Mouse (Mus musculus) fat pad, adult 2 months (tissue): ENCODE data around the gene 1700088E04Rik.
A peak's percentile ranks its signal among the peaks of the same experiment; 100 is the strongest.

ENCODE experiments used
- DNase-seq: peaks from one replicate; pipeline ENCODE4 v3.0.0-alpha.2; 2011; ENCODE audit warnings: low read depth, low spot score; ENCODE audit errors: extremely low read depth

1700088E04Rik gene

DNA sequence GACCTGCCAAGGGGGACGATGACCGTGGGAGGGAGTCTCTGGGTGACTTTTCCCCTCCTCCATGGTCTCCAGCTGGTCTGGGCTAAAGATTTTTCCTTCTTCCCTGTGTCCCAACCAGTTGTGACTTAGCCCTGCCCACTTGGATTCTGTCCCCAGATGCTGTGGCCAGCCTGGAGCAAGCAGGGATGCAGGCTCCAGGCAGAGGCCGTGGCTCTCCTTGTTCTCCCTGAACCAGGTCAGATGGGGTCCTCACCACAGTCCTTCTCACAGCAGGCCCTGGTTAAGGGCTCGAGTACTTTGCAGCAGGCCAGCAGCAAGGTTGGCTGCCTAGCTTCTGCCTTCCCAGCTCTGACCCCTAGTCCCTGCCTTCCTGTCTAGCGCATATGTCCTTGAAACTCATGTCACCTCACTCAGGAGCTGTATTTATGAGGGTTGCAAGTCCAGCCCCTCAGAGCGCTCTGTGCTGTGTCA, 7.8 kb downstream of the 1700088E04Rik start:
- no peak for DNase-seq

DNA sequence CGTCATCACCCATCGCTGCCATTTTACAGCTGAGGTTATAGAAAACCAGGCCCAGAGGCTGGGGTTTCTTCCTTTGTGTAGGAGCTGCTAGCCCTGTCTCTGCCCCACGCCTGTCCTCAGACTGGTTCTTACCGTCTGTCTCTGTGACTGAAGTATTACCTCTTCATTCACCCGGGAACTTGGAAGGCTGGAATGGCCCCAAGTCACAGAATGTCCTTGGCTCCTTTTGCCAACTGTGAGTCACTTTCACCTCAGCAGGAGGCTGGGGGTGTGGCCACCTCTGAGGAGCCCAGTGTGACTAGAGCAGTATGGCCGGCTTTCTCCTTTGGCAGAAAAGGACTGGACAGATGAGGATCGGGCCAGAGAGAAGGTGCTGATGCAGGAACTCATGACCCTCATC, 9.6 kb downstream of the 1700088E04Rik start:
- peak; percentile 74 for DNase-seq

DNA sequence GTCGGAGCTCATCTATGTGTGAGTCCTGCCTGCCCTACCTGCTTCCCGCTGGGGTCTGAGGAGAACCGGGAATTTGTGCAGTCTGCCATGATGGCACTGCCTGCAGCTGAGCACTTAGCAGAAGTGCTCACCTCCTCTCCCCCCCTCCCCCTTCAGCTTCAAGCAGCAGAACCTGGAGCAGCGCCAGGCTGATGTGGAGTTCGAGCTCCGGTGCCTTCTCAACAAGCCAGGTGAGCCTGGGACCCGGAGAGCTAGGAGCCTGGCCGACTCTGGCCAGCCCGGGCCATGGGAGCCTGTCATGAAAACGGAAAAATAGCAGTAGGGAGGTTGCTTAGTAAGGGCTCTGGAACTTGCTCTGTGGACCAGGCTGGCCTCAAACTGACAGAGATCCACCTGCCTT, 10.3 kb downstream of the 1700088E04Rik start:
- DNase-seq = no peak

DNA sequence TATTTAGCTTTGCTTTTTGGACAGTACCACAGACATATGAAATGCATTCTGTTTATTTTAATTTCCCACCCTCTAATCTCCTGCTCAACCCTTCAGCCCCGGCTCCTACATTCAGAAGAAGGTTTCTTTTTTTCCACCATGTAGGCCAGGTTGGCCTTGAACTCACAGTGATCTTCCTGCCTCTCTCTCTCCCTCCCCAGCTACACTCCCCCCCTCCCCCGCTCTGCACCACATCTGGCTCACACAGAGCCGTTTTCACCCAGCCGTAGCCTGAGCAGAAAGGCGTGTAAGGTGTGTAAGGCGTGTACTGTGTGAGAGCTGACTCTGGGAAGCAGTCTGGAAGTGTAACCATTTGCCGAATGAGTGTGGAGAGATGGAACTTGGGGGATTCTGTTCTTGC, 11.7 kb downstream of the 1700088E04Rik start:
- no peak for DNase-seq

DNA sequence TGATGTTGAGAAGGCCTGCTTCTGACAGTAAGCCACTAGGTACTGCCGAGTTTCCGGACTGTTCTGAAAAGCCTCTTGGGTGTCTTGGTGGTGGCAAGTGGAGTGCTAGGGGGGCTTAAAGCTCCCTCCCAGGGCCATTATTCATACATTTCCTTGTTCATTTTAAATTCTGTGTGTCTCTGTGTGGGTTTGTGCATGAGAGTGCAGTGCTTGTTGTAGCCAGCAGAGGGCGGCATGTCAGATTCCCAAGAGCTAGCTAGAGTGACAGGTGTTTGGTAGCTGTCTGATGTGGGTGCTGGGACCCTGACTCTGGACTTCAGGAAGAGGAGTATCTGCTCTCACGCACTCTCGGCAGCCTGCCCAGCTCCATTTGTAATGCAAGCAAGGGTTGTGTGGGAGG, 12.8 kb downstream of the 1700088E04Rik start:
- DNase-seq = no peak

DNA sequence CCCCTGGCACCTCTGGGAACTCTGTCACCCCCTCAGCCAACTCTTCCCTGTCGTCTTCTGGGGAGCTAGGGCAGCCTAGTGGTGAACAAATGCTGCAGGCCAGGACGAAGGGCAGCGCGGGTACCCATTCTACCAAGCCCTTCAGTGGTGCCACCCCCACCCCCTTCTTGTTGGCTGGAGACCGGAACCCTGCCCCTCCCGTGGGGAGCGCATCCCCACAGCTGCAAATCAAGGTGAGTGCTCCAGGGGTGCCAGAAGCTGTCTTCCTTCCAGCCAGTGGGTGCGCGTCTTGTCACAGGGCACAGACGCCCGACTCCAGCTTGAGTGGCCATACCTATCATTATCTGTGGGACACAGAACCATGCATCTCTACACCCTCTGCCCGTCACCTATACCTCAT, 14.0 kb downstream of the 1700088E04Rik start:
- no peak for DNase-seq

DNA sequence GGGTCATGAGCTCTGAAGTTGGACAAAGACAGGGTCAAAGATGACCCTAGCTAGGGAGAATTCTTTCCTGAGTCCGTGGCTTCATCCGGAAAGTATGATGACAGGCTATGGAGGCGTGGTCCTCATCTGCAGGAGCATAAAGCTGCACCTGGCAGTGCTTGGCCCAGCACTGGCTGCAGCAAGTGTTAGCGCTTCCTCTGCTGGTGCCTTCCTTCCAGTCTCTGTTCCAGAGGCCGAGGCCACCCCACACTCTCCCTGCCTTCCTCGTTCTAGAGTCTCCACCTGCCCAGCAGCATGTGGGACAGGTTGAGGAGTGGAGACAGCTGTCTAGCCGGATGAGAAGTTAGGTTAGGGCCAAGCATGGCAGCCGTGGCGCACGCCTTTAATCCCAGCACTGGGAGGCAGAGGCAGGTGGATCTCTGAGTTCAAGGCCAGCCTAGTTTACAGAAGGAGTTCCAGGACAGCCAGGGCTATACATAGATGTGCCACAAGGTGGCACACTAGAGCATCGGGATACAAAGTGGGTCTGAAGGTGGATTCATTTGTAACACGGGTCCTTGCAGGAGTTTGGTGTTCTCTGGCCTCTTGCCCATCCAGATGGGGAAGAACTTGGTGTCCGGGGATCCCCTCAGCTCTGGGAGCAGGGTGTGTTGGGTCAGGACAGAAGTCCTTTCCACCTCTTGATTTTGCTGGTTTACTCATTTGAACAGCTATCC, 14.7 kb downstream of the 1700088E04Rik start:
- no peak for DNase-seq

DNA sequence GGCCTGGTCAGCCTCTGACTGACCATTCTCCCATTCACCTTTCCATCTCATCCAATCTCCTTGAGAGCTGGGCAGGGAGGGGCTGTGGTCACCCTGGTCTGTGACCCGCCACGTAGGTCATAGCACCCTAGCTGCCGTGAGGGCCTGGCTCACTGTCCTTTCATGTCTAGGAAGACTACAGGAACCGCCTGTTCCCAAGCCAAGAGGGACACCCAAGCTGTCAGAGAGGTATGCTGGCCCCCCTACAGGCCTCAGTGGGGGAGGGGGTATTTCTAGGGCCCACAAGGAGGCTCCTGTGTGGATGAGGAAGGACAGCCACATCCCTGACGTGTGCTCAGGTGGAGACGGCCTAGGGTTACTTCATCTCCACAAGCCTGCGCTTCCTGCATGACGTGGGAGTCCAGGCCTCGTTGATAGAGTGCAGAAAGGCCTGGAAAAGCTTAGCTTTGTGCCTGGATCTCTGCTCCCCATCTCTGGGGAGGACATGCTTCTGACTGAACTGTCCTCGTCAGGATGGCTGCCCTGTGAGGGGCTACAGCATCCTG, 16.6 kb downstream of the 1700088E04Rik start:
- DNase-seq = no peak

DNA sequence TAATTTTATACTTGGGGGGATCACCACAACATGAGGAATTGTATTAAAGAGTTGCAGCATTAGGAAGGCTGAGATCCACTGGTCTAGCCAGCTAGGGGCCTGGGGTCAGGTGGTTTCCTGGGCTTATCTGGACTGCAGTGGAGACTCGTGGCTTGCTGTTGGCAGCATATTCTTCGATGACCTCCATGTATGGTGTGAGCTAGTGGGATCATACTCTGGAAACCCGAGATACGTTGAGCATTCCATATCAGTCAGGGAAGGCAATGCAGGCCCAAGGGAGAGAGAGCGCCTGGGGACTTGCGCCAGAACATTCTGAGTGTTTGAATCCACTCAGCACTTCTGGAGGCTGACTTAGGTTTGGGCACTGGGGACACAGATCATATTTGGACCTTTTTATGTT, 17.3 kb downstream of the 1700088E04Rik start:
- DNase-seq = no peak

DNA sequence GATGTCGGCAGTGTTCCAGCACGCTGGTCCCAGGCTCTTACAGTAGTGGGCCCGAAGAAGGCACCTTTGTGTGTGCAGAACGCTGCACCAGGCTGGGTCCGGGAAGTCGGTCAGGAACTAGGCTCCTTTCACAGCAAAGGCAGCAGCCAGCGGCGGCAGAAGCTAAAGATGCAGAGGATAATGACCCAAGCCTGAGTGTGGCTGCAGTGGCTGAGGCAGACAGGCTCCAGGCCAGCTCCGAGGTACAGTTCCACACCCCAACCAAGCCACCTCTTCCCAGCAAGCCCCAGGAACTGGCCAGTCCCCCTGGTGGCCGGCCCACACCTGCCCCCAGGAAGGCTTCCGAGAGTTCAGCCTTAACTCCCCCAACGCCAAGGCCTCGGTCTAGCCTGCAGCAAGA, 18.5 kb downstream of the 1700088E04Rik start:
- no peak for DNase-seq

DNA sequence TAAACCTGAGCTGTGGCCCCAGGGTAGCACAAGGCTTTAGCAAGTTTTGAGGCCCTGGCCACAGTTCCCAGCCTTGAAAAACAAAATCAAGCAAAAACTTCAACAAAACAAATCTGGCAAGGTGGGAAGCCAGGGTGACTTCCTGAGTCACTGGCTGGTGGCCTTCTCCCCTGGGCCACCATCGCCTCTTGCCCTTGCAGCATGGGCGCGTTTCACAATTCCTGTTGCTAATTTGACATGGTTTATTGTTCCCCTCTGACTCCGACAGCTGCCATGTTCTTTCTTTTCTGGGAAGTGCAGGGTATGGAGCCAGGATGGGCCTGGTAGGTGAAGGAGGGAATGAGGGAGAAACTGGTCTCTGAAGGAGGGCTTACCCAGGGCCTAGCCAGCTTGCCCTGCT, 18.9 kb downstream of the 1700088E04Rik start:
- no peak for DNase-seq

DNA sequence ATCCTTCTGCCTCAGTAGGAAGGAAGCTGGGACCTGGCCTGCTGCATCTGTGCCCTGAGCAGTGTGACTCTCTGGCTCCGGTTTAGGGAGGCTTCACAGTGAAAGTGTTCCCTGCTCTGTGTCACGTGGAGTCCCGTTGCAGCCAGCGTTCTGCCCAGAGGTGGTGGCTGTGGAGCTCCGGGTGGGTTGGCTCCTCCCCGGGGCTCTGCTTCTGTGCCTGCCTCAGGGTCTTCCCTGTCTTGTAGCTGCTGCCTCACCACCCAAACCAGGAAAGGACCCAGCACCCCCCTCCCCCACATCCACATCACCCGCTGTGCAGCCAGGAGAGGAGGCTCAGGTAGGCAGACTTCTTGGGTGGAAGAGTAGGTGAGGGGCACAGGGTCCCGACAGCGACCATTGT, 21.6 kb downstream of the 1700088E04Rik start:
- no peak for DNase-seq

DNA sequence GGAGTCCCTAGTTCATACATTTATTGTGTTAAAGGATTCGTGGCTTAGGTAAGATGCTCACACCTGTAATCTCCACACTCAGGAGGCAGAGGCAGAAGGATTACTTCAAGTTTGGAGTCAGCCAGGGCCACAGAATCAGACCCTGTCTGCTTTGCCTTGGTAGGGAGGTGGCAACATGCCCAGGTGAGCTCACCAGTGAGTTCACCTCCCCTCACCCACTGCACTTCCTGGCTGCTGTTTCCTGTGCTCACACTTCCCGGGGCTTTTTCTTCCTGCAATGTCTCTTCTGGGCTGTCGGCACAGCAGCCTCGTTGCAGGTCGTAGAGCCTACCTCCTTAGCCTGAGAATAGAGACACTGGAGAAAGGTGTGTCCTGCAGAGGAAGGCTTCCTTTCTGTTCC, 25.8 kb downstream of the 1700088E04Rik start:
- DNase-seq = no peak

DNA sequence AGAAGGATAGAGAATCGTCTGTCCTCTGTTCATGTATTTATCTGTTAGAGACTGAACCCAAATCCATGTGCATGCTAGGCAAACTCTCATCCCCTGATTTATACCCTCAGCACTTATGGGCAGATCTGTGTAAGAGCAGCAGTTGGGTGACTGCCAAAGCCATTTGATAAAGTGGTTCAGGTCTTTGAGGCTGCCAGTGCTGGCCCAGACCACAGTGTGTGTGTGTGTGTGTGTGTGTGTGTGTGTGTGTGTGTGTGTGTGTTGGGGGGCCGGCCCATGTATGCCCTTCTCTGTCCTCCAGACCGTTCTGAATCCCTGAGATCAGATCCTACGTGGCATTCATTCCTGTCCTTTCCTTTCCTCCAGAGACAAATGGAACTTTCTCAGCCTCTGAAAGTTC, 29.3 kb downstream of the 1700088E04Rik start:
- DNase-seq = no peak

DNA sequence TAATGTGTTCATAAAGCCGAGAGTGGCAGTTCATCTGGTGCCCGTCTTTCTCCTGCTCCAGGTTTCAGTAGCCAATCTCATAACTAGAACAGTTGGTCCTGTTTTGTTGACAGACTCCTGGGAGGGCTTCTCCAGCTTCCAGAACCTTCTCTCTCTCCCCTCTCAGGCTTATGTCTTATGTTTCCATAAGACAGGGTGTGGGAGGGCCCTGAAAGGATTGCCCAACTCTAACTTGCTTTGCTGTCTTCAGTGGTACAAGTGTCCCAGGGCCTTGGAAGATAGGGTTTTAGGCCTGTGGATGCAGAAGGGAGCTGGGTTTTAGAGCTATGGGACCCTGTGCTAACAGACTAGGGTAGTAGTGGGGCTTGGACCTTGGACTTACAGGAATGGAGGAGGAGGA, 30.5 kb downstream of the 1700088E04Rik start:
- DNase-seq = no peak

DNA sequence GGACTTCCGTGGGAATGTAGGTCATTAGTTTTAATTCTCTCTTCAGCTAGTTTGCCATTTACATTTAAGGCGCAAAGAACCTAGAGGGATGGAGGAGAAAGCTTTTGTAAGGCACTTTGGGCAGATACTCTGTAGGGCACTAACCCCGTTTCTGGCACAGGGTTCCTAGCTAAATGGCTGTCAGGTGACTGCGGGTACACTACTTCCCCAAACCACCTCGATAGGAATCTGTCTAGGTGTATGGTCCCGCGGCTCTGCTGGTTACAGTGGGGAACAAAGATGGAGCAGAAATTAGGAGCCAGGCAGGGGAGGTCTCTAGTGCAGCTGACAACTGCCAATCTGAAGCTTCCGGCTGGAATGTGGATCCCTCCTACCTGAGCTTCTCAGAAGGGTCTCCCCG, 31.0 kb downstream of the 1700088E04Rik start:
- DNase-seq = no peak

DNA sequence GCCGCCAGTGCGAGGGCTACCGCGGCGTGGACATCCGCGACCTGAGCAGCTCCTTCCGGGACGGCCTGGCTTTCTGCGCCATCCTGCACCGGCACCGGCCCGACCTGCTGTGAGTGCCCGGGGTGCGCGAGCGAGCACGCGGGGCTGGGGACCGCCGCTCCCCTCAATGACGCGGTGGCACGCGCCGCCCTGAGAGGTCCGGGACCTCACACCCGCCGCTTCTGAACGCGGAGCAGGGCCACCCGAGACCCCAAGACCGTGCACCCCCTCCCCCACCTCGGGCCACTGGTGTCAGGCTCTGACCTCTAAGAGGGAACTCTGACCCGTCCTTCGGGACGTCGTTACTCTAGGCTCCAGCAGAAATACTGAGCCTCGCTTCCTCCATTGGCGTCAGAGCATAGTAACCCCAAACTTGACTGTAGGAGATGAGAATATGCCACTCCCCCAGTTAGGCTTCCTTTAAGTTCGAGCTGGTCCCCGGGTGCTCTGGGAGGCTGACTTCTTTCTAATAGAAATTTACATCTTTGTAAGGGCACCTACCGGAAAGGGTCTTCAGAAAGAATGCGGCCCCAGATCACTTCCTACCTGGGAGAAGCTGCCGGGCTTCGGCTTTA, 31.6 kb downstream of the 1700088E04Rik start:
- DNase-seq = no peak

DNA sequence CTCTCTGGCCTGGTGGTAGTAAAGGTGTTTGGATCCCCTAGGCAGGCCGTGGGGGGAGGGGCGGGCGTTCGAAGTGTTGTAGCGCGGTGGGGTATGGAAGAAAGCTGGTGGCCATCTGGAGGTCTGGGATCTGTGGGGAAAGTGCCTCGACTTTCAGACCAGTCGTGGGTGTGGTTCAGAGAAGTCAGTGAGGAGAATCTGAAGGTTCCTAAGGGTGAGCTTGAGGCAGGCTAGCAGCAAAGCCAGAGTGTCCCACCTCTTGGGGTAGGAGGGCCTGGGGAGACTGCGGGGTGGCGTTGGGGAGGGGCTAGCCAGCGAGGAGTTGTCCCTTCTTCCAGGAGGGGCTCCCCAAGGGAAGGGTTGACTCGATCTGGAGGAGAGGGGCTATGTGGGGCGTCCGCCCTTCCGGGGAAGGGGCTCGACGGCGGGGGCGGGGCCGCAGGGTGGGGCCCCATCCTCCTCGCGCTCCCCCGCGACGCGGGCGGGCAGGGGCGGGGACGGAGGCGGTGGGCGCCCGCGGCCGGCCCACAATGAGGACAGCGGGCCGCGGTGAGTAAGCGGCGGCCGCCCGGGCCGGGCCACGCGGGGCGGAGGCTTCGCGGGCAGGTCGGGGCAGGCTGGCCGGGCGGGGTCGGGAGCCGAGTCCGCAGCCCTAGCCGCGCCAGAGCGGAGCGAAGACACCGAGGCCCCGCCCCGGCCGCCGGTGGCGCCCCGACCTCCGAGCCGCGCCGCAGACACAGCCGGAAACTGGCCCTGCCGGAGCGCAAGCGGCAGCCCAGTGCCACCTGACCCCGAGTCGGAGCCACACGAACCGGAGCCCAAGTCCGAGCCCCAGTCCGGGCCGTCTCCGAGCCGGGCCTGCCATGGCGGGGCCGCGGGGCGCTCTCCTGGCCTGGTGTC, 32.4 kb downstream of the 1700088E04Rik start, which contains the start of gene Micall1:
Micall1 (plus strand) TSS at position 478 of the 900 bp plus-strand sequence.
- no peak for DNase-seq

DNA sequence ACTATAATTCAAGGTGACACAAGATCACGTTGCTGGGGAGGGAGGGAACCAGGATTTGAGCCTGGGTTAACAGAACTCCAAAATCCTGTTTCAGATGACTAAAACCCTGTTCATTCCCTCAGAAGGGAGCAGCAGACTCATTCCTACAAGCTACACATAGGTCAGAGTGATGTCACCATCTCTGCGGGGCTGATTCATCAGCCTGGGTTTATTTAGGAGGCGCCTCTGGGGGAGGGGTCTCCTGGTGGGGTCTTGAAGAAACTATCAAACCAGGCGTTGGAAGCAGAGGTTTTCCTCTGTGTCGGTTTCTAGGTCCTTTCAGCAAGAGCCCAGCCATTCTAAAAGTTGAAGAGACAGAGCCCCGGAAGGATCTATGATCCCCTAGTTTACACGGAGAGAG, 33.1 kb downstream of the 1700088E04Rik start:
- DNase-seq = no peak

DNA sequence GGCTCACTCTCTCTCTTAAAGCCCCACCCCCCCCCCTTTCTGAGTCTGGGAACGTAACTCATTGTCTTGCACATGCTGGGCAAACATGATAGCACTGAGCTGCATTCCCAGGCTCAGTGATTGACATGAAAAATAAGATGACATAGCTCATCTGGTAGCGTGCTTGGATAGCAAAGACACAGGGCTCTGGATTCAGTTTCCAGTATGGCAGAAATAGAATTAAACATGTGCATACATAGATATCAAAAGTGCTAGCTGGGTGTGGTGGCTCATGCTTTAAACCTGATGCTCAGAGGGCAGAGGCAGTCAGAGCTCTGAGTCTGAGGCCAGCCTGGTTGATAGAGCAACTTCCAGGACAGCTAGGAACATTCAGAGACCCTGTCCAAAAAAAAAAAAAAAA, 35.2 kb downstream of the 1700088E04Rik start:
- no peak for DNase-seq

DNA sequence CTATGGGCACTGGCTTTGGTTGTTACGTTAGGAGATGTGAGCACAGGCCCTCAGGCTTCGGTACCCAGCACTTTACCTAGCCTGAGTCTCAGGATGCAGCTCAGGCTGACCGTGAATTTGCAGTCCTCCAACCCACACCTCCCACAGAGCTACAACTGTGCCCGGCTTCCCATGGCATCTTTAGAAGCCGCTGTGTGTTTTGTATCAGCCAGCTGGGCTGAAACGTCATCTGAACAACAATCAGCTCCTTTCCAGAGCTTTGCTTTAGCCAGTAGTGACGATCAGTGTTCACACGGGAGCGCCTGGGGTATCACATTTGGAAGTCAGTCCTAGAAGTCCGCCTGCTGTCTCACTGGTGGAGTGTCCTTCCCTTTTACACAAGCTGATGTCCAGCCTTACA, 37.8 kb downstream of the 1700088E04Rik start:
- no peak for DNase-seq
